Mouse (Mus musculus) induced T-regulatory cell, adult 2 months (primary cell): Measurements from ENCODE around the gene Tmem200b.

ENCODE experiments used
- DNase-seq: peaks from one replicate; pipeline ENCODE4 v3.0.0-alpha.2; 2012; ENCODE audit warnings: low read depth

Tmem200b gene

GRCm38 (mm10) chr4:131910237-131910994 lies 11.2 kb upstream of the Tmem200b start:
- DNase-seq = peak; percentile 15

- no peak for DNase-seq
Observed at GRCm38 (mm10) chr4:131911521-131911920, 10.1 kb upstream of the Tmem200b start.

- no peak for DNase-seq
Observed at GRCm38 (mm10) chr4:131913526-131913925, 8.0 kb upstream of the Tmem200b start.

- no peak for DNase-seq
Observed at GRCm38 (mm10) chr4:131914046-131914643, 7.4 kb upstream of the Tmem200b start.

- peak; percentile 18 for DNase-seq
Observed at GRCm38 (mm10) chr4:131914891-131915469, 6.6 kb upstream of the Tmem200b start.

GRCm38 (mm10) chr4:131915821-131916328 lies 5.7 kb upstream of the Tmem200b start:
- DNase-seq = no peak

GRCm38 (mm10) chr4:131916425-131916824 lies 5.1 kb upstream of the Tmem200b start:
- DNase-seq = peak; percentile 79

GRCm38 (mm10) chr4:131917010-131917555 lies 4.5 kb upstream of the Tmem200b start:
- peak; percentile 16 for DNase-seq

- DNase-seq = no peak
Observed at GRCm38 (mm10) chr4:131918026-131918533, 3.5 kb upstream of the Tmem200b start.

GRCm38 (mm10) chr4:131918711-131919500 lies 2.7 kb upstream of the Tmem200b start:
- peak; percentile 16 for DNase-seq

GRCm38 (mm10) chr4:131919506-131920140 lies 1.9 kb upstream of the Tmem200b start:
- DNase-seq = peak; percentile 18

- peak; percentile 56 for DNase-seq
Observed at GRCm38 (mm10) chr4:131920141-131920594, 1.4 kb upstream of the Tmem200b start.

- DNase-seq = peak; percentile 38
Observed at GRCm38 (mm10) chr4:131920595-131921351, 798 bp upstream of the Tmem200b start.

GRCm38 (mm10) chr4:131922404-131922803 lies 833 bp downstream of the Tmem200b start:
- no peak for DNase-seq

GRCm38 (mm10) chr4:131924096-131924810 lies 2.7 kb downstream of the Tmem200b start:
- DNase-seq = no peak

- DNase-seq = no peak
Observed at GRCm38 (mm10) chr4:131929146-131929545, 7.6 kb downstream of the Tmem200b start.

GRCm38 (mm10) chr4:131939459-131939858 lies 17.9 kb downstream of the Tmem200b start:
- no peak for DNase-seq

GRCm38 (mm10) chr4:131940846-131941245 lies 19.3 kb downstream of the Tmem200b start:
- DNase-seq = no peak

GRCm38 (mm10) chr4:131947848-131948247 lies 26.3 kb downstream of the Tmem200b start:
- DNase-seq = no peak

- no peak for DNase-seq
Observed at GRCm38 (mm10) chr4:131949903-131950302, 28.3 kb downstream of the Tmem200b start.
